Mouse (Mus musculus) limb, embryonic 14.5 days (tissue): ENCODE measurements around the gene Shf. TPM values are rescaled to one million over a fixed set of nuclear protein-coding genes. Genes with fewer than 3 reads are reported as not detected.
A peak's percentile ranks its signal among the peaks of the same experiment; 100 is the strongest.

ENCODE experiments used
- ATAC-seq: fragments of 200-750 bp; cut with Nextera tagmentation; 2 replicates; pipeline ENCODE4 v1.8.0; 2017; ENCODE audit warnings: low read depth, moderate number of reproducible peaks, moderate TSS enrichment; ENCODE audit not compliant: low FRiP score
- DNase-seq: peaks from one replicate; pipeline ENCODE4 v3.0.0-alpha.2; 2015; ENCODE audit warnings: low spot score
- H3K27ac ChIP-seq: fragments of 300-500 bp; sonication (generic); replicated peaks from 2 replicates; pipeline ENCODE4 v1.5.1; 2014; ENCODE audit warnings: low read depth, mild to moderate bottlenecking, low read length, moderate library complexity, mixed read lengths
- H3K27me3 ChIP-seq: fragments of 300-500 bp; sonication (generic); 2 replicates; pipeline ENCODE4 v1.6.1; 2014; ENCODE audit warnings: low read length, mixed read lengths; ENCODE audit not compliant: control insufficient read depth, insufficient read depth
- H3K36me3 ChIP-seq: fragments of 300-500 bp; sonication (generic); 2 replicates; pipeline ENCODE4 v1.6.1; 2014; ENCODE audit warnings: mild to moderate bottlenecking, low read length, moderate library complexity, mixed read lengths; ENCODE audit not compliant: control insufficient read depth, insufficient read depth
- H3K4me1 ChIP-seq: fragments of 300-500 bp; sonication (generic); 2 replicates; pipeline ENCODE4 v1.6.1; 2014; ENCODE audit warnings: antibody characterized with exemption, low read length, mixed read lengths; ENCODE audit not compliant: control insufficient read depth, insufficient read depth
- H3K4me2 ChIP-seq: fragments of 300-500 bp; sonication (generic); replicated peaks from 2 replicates; pipeline ENCODE4 v1.6.1; 2014; ENCODE audit warnings: low read depth, mild to moderate bottlenecking, low read length, moderate library complexity; ENCODE audit not compliant: severe bottlenecking
- H3K4me3 ChIP-seq: fragments of 300-500 bp; sonication (generic); replicated peaks from 2 replicates; pipeline ENCODE4 v1.5.1; 2014; ENCODE audit warnings: low read length
- H3K9ac ChIP-seq: fragments of 300-500 bp; sonication (generic); 2 replicates; pipeline ENCODE4 v1.6.1; 2014; ENCODE audit warnings: mild to moderate bottlenecking, low read depth, low read length, moderate library complexity; ENCODE audit not compliant: severe bottlenecking
- H3K9me3 ChIP-seq: fragments of 300-500 bp; sonication (generic); 2 replicates; pipeline ENCODE4 v1.6.1; 2016; ENCODE audit warnings: low read length; ENCODE audit not compliant: control insufficient read depth
- POLR2A ChIP-seq: fragments of 200-500 bp; IDR thresholded peaks from 2 replicates; pipeline ENCODE4 v1.8.0; 2012; ENCODE audit warnings: inconsistent platforms, mild to moderate bottlenecking, moderate library complexity, borderline replicate concordance; ENCODE audit not compliant: insufficient read depth, insufficient read length; ENCODE audit errors: extremely low read depth
- WGBS: fragments of 180-500 bp; shearing (Covaris S2); extraction: QIAGEN DNeasy Blood & Tissue Kit; methylation state at CpG from one replicate; pipeline ENCODE4 v1.1.7; 2014; 5-methylcytosine and 5-hydroxymethylcytosine counted together
- polyA plus RNA-seq, 2 experiments: library from polyadenylated mRNA; depleted of rRNA in 1 of 2; stranded (reverse) in 1 of 2; unstranded in 1 of 2; fragments of >200 nt; fragmentation: Nextera tagmentation in 1 of 2; extraction: Ambion mirVana in 1 of 2; gene quantifications; 2 replicates each; pipeline versions ENCODE4 v1.2.1 to v1.2.3; 2012 to 2014

Shf gene
- polyA plus RNA-seq, 2 experiments, result 6.5 to 34.2 TPM

GRCm38 (mm10) chr2:122305097-122305892 lies 63.7 kb downstream of the Shf start:
- 79% methylated on average over 16 of the region's 16 CpGs for WGBS
- no peak overlapping the region for H3K9ac ChIP-seq
- DNase-seq (no peak), ATAC-seq (no peak)
- no peak overlapping the region for H3K27ac ChIP-seq
- H3K4me3 ChIP-seq, result no peak overlapping the region
- H3K36me3 ChIP-seq, result no peaks in the 10 kb centered on the region
- H3K4me2 ChIP-seq, result no peak overlapping the region
- no peak for TF ChIP-seq POLR2A
- peaks cover 57% of the 10 kb centered on the region for H3K27me3 ChIP-seq
- H3K4me1 ChIP-seq, result peaks cover 17% of the 10 kb centered on the region
- H3K9me3 ChIP-seq, result no peaks in the 10 kb centered on the region

DNA sequence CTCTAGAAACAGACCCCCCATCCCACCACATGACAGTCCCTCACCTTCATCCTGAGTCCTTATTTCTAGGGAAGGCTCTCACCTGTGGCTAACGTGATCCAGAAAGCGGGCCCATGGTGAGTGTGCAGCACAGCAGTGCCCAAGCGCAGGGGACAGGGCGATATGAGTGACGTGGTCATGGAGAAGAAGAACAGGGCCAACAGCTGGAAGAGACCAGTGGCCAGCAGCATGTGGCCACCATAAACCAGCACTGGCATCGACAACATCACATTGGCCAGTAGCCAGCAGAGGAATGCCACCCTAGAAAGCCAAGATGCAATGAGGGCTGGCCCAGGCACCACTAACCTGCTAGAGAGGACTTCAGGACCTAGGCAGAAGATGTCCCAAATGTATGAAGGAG lies 64.4 kb downstream of the Shf start:
- TF ChIP-seq POLR2A, result no peak
- Histone ChIP-seq H3K9ac (no peak overlapping the region), H3K4me1 (peaks cover 17% of the 10 kb centered on the region), H3K4me2 (no peak overlapping the region), H3K9me3 (no peaks in the 10 kb centered on the region), H3K36me3 (no peaks in the 10 kb centered on the region), H3K4me3 (no peak overlapping the region), H3K27ac (no peak overlapping the region), H3K27me3 (peaks cover 63% of the 10 kb centered on the region)
- ATAC-seq, result no peak
- DNase-seq, result no peak
- WGBS, result 90% methylated on average over 6 of the region's 6 CpGs

DNA sequence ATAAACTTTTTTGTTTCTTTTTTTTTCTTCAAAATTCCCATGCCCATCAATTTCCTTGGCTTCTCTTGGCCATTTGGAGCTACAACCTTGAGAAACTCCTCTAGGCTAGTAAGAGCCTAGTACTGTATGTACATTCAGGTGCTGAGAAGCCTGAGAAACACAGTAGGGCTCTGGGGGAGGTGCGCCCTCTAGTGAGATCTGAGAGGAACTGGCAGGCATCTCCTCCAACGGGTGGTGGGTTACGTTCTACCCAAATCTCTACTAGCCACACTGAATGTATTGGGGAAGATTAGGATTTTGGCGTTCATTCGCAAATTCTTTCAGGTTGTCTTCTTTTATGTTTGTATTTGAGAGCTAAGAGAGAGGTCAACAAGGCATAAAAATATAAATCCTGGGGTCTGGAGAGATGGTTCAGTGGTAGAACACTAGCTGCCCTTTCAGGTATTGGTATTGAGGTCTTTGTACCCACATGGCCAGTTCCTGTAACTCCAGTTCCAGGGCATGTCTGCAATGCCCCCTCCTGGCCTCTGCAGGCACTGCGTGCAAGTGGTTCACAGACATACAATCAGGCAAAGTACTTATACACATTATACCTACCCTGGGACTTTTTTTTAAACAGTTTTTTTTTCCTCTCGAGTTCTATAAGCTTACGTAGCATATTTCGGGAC lies 66.3 kb downstream of the Shf start:
- ATAC-seq, result no peak
- no peak for TF ChIP-seq POLR2A
- no peak overlapping the region for H3K4me3 ChIP-seq
- peak; percentile 81 for DNase-seq
- H3K27me3 ChIP-seq, result peaks cover 78% of the 10 kb centered on the region
- H3K9ac ChIP-seq, result no peak overlapping the region
- 11% methylated on average over 9 of the region's 9 CpGs for WGBS
- H3K9me3 ChIP-seq, result no peaks in the 10 kb centered on the region
- H3K27ac ChIP-seq, result no peak overlapping the region
- no peak overlapping the region for H3K4me2 ChIP-seq
- no peaks in the 10 kb centered on the region for H3K36me3 ChIP-seq
- peaks cover 17% of the 10 kb centered on the region for H3K4me1 ChIP-seq

- H3K27me3 ChIP-seq, result peaks cover 85% of the 10 kb centered on the region
- H3K4me3 ChIP-seq, result peak overlapping the region; percentile 35
- no peak for TF ChIP-seq POLR2A
- peak overlapping the region; percentile 38; the same call in 1 of the 2 replicates for H3K9ac ChIP-seq
- DNase-seq (no peak), ATAC-seq (no peak)
- H3K9me3 ChIP-seq, result no peaks in the 10 kb centered on the region
- 9% methylated on average over 23 of the region's 23 CpGs for WGBS
- peak overlapping the region; percentile 60 for H3K4me2 ChIP-seq
- no peak overlapping the region for H3K27ac ChIP-seq
- no peaks in the 10 kb centered on the region for H3K36me3 ChIP-seq
- peaks cover 21% of the 10 kb centered on the region for H3K4me1 ChIP-seq
These were observed 66.9 kb downstream of the Shf start for GRCm38 (mm10) chr2:122301921-122302573.
